Mouse (Mus musculus) stomach, postnatal 0 days (tissue): ENCODE results near the gene Pde2a. TPM values are rescaled to one million over a fixed set of nuclear protein-coding genes. Genes with fewer than 3 reads are reported as not detected.

ENCODE experiments used
- ATAC-seq: fragments of 200-750 bp; cut with Nextera tagmentation; 2 replicates; pipeline ENCODE4 v1.8.0; 2017; ENCODE audit not compliant: low FRiP score, low TSS enrichment
- DNase-seq: peaks from one replicate; pipeline ENCODE4 v3.0.0-alpha.2; 2016; ENCODE audit warnings: low spot score
- H3K27ac ChIP-seq: fragments of 300-500 bp; sonication (generic); replicated peaks from 2 replicates; pipeline ENCODE4 v1.5.1; 2014; ENCODE audit warnings: mild to moderate bottlenecking, control low read depth
- H3K27me3 ChIP-seq: fragments of 300-500 bp; sonication (generic); 2 replicates; pipeline ENCODE4 v1.6.1; 2014; ENCODE audit warnings: low read length; ENCODE audit not compliant: control insufficient read depth, insufficient read depth
- H3K36me3 ChIP-seq: fragments of 300-500 bp; sonication (generic); 2 replicates; pipeline ENCODE4 v1.6.1; 2014; ENCODE audit warnings: low read length, mixed read lengths; ENCODE audit not compliant: control insufficient read depth, insufficient read depth
- H3K4me1 ChIP-seq: fragments of 300-500 bp; sonication (generic); replicated peaks from 2 replicates; pipeline ENCODE4 v1.6.1; 2014; ENCODE audit warnings: antibody characterized with exemption; ENCODE audit not compliant: control insufficient read depth, insufficient read depth
- H3K4me2 ChIP-seq: fragments of 300-500 bp; sonication (generic); replicated peaks from 2 replicates; pipeline ENCODE4 v1.6.1; 2014; ENCODE audit warnings: low read depth, mild to moderate bottlenecking, control low read depth, moderate library complexity
- H3K4me3 ChIP-seq: fragments of 300-500 bp; sonication (generic); 2 replicates; pipeline ENCODE4 v1.5.1; 2014; ENCODE audit warnings: low read depth, low read length, control low read depth
- H3K9ac ChIP-seq: fragments of 300-500 bp; sonication (generic); 2 replicates; pipeline ENCODE4 v1.6.1; 2014; ENCODE audit warnings: mild to moderate bottlenecking, low read length, control low read depth, mixed read lengths
- H3K9me3 ChIP-seq: fragments of 300-500 bp; sonication (generic); 2 replicates; pipeline ENCODE4 v1.6.1; 2016; ENCODE audit warnings: low read length; ENCODE audit not compliant: control insufficient read depth
- CTCF ChIP-seq: IDR thresholded peaks from 2 replicates; pipeline ENCODE4 v1.5.1; 2016; ENCODE audit warnings: antibody characterized with exemption, low read depth, mild to moderate bottlenecking, moderate library complexity
- EP300 ChIP-seq: optimal IDR thresholded peaks from 2 replicates; pipeline ENCODE3; 2016; ENCODE audit warnings: antibody characterized with exemption
- WGBS: fragments of 180-500 bp; shearing (Covaris S2); extraction: QIAGEN DNeasy Blood & Tissue Kit; methylation state at CpG from one replicate; pipeline ENCODE4 v1.1.7; 2014; 5-methylcytosine and 5-hydroxymethylcytosine counted together
- polyA plus RNA-seq: library from polyadenylated mRNA; unstranded; fragments of >200 nt; fragmentation: Nextera tagmentation; extraction: Ambion mirVana; gene quantifications from 2 replicates; pipeline ENCODE4 v1.2.1, GENCODE M21; 2015

Pde2a gene
- polyA plus RNA-seq, 1 experiment from 2014 or later, result 9.2 TPM

DNA sequence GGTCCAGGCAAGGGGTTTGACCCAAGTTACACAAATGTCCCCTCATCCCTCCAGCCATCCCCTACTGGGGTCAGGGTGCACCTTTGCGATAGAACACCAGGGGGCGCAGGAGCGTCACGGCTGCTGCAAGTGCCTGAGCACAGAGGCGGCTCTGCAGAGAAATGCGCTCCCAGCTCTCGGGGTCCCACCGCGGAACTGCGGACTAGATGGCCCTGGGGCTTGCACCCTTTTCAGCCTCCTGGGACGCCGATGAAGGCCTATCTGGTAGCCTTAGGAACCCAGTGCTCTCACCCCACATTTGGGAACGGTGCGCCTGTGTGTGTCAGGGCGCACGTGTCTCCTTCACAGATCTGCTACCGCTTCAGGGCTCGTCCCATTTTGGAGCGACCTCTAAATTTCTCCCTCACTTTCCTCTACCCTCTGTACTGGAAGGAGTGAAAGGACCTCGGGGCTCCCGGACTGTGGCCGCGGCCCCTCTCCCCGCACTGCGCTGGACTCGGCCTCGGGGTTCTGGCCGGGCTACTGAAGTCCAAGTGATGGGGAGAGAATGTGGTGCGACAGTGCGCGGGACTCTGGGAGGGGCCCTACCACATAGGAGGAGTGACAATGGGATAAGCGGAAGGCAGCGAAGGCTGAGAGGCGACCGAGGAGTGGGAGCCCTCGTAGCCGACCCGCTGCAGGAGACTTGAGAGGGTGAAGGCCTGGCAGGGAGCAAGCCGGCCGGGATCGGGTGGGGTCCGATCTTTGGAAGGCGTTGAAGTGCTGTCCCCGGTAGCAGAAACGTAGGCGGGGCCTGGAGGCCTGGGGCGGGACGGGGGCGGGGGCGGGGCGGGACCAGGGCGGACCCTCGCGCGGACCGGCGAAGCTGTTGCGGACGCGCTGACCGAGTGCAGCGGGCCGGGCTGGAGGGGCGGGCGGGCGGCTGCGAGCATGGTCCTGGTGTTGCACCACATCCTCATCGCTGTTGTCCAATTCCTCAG lies 29.2 kb downstream of the Pde2a start:
- ATAC-seq (peak; percentile 77), DNase-seq (peak; percentile 88)
- Histone ChIP-seq H3K36me3 (no peaks in the 10 kb centered on the region), H3K4me2 (peak overlapping the region; percentile 92), H3K4me3 (peak overlapping the region; percentile 54), H3K27me3 (no peaks in the 10 kb centered on the region), H3K4me1 (no peaks in the 10 kb centered on the region), H3K9ac (peak overlapping the region; percentile 47), H3K9me3 (no peaks in the 10 kb centered on the region), H3K27ac (no peak overlapping the region)
- TF ChIP-seq EP300 (no peak), CTCF (peak; percentile 98)
- under 1% methylated on average over 66 of the region's 68 CpGs for WGBS

- Histone ChIP-seq H3K4me1 (no peaks in the 10 kb centered on the region), H3K9me3 (no peaks in the 10 kb centered on the region), H3K4me3 (peak overlapping the region; percentile 15; the same call in 1 of the 2 replicates), H3K27ac (no peak overlapping the region), H3K36me3 (no peaks in the 10 kb centered on the region), H3K9ac (no peak overlapping the region), H3K4me2 (no peak overlapping the region), H3K27me3 (no peaks in the 10 kb centered on the region)
- 91% methylated on average over 3 of the region's 3 CpGs for WGBS
- no peak for DNase-seq
- no peak for ATAC-seq
- TF ChIP-seq EP300 (no peak), CTCF (no peak)
These were observed 31.2 kb downstream of the Pde2a start for GRCm38 (mm10) chr7:101452669-101453068.

- Histone ChIP-seq H3K4me3 (peak overlapping the region; percentile 15; the same call in 1 of the 2 replicates), H3K27me3 (no peaks in the 10 kb centered on the region), H3K9ac (no peak overlapping the region), H3K4me1 (no peaks in the 10 kb centered on the region), H3K4me2 (no peak overlapping the region), H3K27ac (no peak overlapping the region), H3K9me3 (no peaks in the 10 kb centered on the region), H3K36me3 (no peaks in the 10 kb centered on the region)
- DNase-seq (no peak), ATAC-seq (no peak)
- 78% methylated on average over 3 of the region's 3 CpGs for WGBS
- TF ChIP-seq CTCF (no peak), EP300 (no peak)
These were observed 31.8 kb downstream of the Pde2a start for GRCm38 (mm10) chr7:101453296-101453695.

DNA sequence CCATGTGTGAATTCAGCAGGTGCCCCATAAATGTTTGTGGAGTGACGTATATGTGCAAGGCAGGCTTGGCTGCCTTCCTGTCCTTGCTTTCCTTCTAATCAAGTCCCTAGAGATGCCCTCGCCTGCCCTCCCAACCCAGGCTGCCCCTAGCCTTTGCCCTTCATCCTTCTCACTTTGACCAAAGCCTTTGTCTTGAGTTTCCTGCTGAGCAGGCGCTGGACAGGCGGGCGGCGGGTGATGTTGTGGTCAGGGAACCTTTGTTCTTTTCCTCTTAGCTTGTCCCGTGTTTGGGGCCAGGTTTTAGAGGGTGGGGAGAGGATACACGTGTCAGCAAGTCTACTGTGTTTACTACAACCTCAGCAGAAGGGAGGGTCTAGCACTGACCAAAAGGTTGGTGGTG lies 32.2 kb downstream of the Pde2a start:
- Histone ChIP-seq H3K27ac (no peak overlapping the region), H3K4me3 (no peak overlapping the region), H3K9me3 (no peaks in the 10 kb centered on the region), H3K4me2 (no peak overlapping the region), H3K4me1 (no peaks in the 10 kb centered on the region), H3K27me3 (no peaks in the 10 kb centered on the region), H3K9ac (no peak overlapping the region), H3K36me3 (no peaks in the 10 kb centered on the region)
- no peak for ATAC-seq
- DNase-seq, result no peak
- TF ChIP-seq CTCF, result no peak
- TF ChIP-seq EP300, result no peak
- 34% methylated on average over 8 of the region's 8 CpGs for WGBS

DNA sequence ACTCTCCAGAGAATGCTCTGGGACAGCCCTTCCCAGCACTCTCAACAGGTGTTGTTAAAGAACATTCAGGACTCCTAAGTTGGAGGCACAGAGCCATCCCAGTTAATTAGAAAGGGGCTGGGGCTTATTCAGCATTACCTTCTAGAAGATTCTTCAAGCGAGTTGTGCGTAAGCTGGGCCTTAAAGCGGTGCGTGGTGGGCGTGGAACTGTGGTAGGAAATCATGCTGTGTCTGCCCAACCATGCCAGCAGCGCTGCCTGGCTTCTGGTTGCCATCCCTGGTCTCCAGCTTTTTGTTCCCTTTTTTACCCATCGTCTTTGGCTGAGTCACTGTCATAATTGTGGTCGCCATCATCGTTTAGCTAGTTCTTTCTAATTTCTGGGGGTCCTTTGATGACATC lies 33.0 kb downstream of the Pde2a start:
- TF ChIP-seq EP300, result no peak
- no peak for TF ChIP-seq CTCF
- ATAC-seq (no peak), DNase-seq (no peak)
- no peak overlapping the region for H3K27ac ChIP-seq
- H3K4me3 ChIP-seq, result no peak overlapping the region
- no peaks in the 10 kb centered on the region for H3K9me3 ChIP-seq
- 85% methylated on average over 9 of the region's 9 CpGs for WGBS
- H3K27me3 ChIP-seq, result no peaks in the 10 kb centered on the region
- H3K36me3 ChIP-seq, result no peaks in the 10 kb centered on the region
- no peak overlapping the region for H3K4me2 ChIP-seq
- no peaks in the 10 kb centered on the region for H3K4me1 ChIP-seq
- H3K9ac ChIP-seq, result no peak overlapping the region

- TF ChIP-seq EP300, result no peak
- TF ChIP-seq CTCF, result no peak
- Histone ChIP-seq H3K4me1 (no peaks in the 10 kb centered on the region), H3K9me3 (no peaks in the 10 kb centered on the region), H3K27me3 (no peaks in the 10 kb centered on the region), H3K36me3 (no peaks in the 10 kb centered on the region), H3K4me3 (no peak overlapping the region), H3K4me2 (no peak overlapping the region), H3K9ac (no peak overlapping the region), H3K27ac (no peak overlapping the region)
- DNase-seq, result no peak
- 72% methylated on average over 6 of the region's 6 CpGs for WGBS
- no peak for ATAC-seq
These were observed 33.6 kb downstream of the Pde2a start for GRCm38 (mm10) chr7:101455141-101455540.
